Mouse (Mus musculus): ENCODE measurements at regions not wholly inside any gene's neighbourhood (a gene's known extent, or its start where the extent isn't known, plus 50 kb on each side); places are given as distances from the start of the nearest gene placed in this dataset.

- no peak for DNase-seq
Measured at GRCm38 (mm10) chr14:76247664-76248063, 137.0 kb downstream of the Nufip1 start.

GRCm38 (mm10) chr14:76253850-76254249 is 143.2 kb downstream of the Nufip1 start:
- DNase-seq, result no peak

- DNase-seq, result peak; percentile 36
Measured at GRCm38 (mm10) chr14:76254565-76255501, 144.1 kb downstream of the Nufip1 start.

- no peak for DNase-seq
Measured at GRCm38 (mm10) chr14:76255971-76256370, 145.3 kb downstream of the Nufip1 start.

- no peak for DNase-seq
Measured at GRCm38 (mm10) chr14:76258626-76259025, 147.9 kb downstream of the Nufip1 start.

- DNase-seq, result no peak
Measured at GRCm38 (mm10) chr14:76260628-76261293, 150.1 kb downstream of the Nufip1 start.

- no peak for DNase-seq
Measured at GRCm38 (mm10) chr14:76263682-76264081, 151.1 kb upstream of the Tsc22d1 start.

GRCm38 (mm10) chr14:76265819-76266218 is 148.9 kb upstream of the Tsc22d1 start:
- DNase-seq, result no peak

GRCm38 (mm10) chr14:76266249-76266648 is 148.5 kb upstream of the Tsc22d1 start:
- DNase-seq, result no peak

- DNase-seq, result no peak
Measured at GRCm38 (mm10) chr14:76267091-76267490, 147.7 kb upstream of the Tsc22d1 start.

- no peak for DNase-seq
Measured at GRCm38 (mm10) chr14:76271190-76271589, 143.6 kb upstream of the Tsc22d1 start.

GRCm38 (mm10) chr14:76272840-76273239 is 141.9 kb upstream of the Tsc22d1 start:
- no peak for DNase-seq

- no peak for DNase-seq
Measured at GRCm38 (mm10) chr14:76276655-76277054, 138.1 kb upstream of the Tsc22d1 start.

- no peak for DNase-seq
Measured at GRCm38 (mm10) chr14:76278751-76279450, 135.9 kb upstream of the Tsc22d1 start.

- no peak for DNase-seq
Measured at GRCm38 (mm10) chr14:76279561-76279960, 135.2 kb upstream of the Tsc22d1 start.

GRCm38 (mm10) chr14:76281867-76282266 is 132.9 kb upstream of the Tsc22d1 start:
- DNase-seq, result no peak

GRCm38 (mm10) chr14:76287768-76288167 is 127.0 kb upstream of the Tsc22d1 start:
- DNase-seq, result no peak

GRCm38 (mm10) chr14:76290401-76291018 is 124.3 kb upstream of the Tsc22d1 start:
- DNase-seq, result no peak

GRCm38 (mm10) chr14:76292211-76292610 is 122.5 kb upstream of the Tsc22d1 start:
- DNase-seq, result no peak

- DNase-seq, result no peak
Measured at GRCm38 (mm10) chr14:76295411-76296169, 119.2 kb upstream of the Tsc22d1 start.

- DNase-seq, result no peak
Measured at GRCm38 (mm10) chr14:76297864-76298263, 116.9 kb upstream of the Tsc22d1 start.

GRCm38 (mm10) chr14:76302322-76302991 is 112.3 kb upstream of the Tsc22d1 start:
- no peak for DNase-seq

Data from cerebellum, adult 11 months (tissue).